Mouse (Mus musculus): ENCODE data around the gene Fam20c.

DNA sequence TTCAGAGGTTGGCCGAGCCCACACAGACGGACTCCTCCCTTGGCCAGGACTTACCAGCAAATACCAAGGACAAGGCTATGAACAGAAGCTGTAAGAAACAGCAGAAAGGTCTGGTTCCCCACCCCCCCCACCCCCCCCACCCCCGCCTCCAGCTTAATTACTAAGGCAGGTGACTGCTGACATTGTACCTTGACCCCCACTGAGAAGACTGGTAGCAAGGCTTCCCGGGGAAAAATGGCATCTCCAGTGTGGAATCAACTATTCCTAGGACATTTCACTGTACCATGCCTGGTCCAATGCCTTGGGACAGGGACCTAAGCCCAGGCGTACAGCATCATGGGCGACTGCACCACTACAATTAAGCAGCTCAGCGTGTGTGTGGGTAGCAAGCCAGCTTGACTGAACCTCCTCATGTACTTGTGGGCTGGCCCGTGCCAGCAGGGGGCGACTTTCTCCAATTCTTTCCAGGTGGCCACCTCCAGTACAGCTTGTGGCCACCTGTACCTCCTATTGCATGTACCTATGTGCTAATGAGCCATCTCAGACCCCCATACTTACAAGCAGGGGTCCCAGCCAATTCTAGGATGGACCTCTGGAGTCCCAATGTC, 102.8 kb downstream of the Fam20c start:
- TF ChIP-seq CTCF (IDR thresholded peaks at IDR 0.05; ENCODE audit: insufficient read depth, low read depth, low read length) (peak; percentile 72; the same call in 1 of the 2 replicates), POLR2A (IDR thresholded peaks at IDR 0.05; ENCODE audit: insufficient read depth, low read depth, low read length) (no peak)

All from olfactory bulb, adult 2 months (tissue).